Mouse (Mus musculus): ENCODE results near the gene Cplx2. TPM values are rescaled to one million over a fixed set of nuclear protein-coding genes. Genes with fewer than 3 reads are reported as not detected.

The Cplx2 gene
- polyA plus RNA-seq, 2 experiments, result 5.5 to 10.9 TPM

GRCm38 (mm10) chr13:54426781-54427655, 55.9 kb downstream of the Cplx2 start:
- TF ChIP-seq POLR2A (IDR thresholded peaks at IDR 0.05; ENCODE audit: borderline replicate concordance, extremely low read depth, insufficient read depth, insufficient read length), result no peak
- 80% methylated on average over 10 of the region's 10 CpGs for WGBS
- ATAC-seq (ENCODE audit: low FRiP score, low read depth) (no peak), DNase-seq (ENCODE audit: low spot score) (no peak)
- no peaks in the 10 kb centered on the region for H3K9me3 ChIP-seq (ENCODE audit: control insufficient read depth, low read length)
- no peaks in the 10 kb centered on the region for H3K36me3 ChIP-seq (ENCODE audit: control insufficient read depth, insufficient read depth, low read length)
- H3K4me1 ChIP-seq (ENCODE audit: control insufficient read depth, insufficient read depth, low read length), result peaks cover 6% of the 10 kb centered on the region; the same call in 1 of the 2 replicates
- H3K4me2 ChIP-seq (replicated peaks; ENCODE audit: low read depth, low read length, severe bottlenecking), result no peak overlapping the region
- H3K4me3 ChIP-seq (replicated peaks; ENCODE audit: low read length), result no peak overlapping the region
- no peak overlapping the region for H3K9ac ChIP-seq (ENCODE audit: low read depth, low read length, severe bottlenecking)
- no peak overlapping the region for H3K27ac ChIP-seq (replicated peaks; ENCODE audit: low read depth, low read length)
- no peaks in the 10 kb centered on the region for H3K27me3 ChIP-seq (ENCODE audit: control insufficient read depth, insufficient read depth, low read length)

- Histone ChIP-seq H3K27me3 (ENCODE audit: control insufficient read depth, insufficient read depth, low read length) (no peaks in the 10 kb centered on the region), H3K4me1 (ENCODE audit: control insufficient read depth, insufficient read depth, low read length) (peaks cover 6% of the 10 kb centered on the region; the same call in 1 of the 2 replicates), H3K4me3 (replicated peaks; ENCODE audit: low read length) (no peak overlapping the region), H3K9ac (ENCODE audit: low read depth, low read length, severe bottlenecking) (no peak overlapping the region), H3K36me3 (ENCODE audit: control insufficient read depth, insufficient read depth, low read length) (no peaks in the 10 kb centered on the region), H3K27ac (replicated peaks; ENCODE audit: low read depth, low read length) (no peak overlapping the region), H3K4me2 (replicated peaks; ENCODE audit: low read depth, low read length, severe bottlenecking) (no peak overlapping the region), H3K9me3 (ENCODE audit: control insufficient read depth, low read length) (no peaks in the 10 kb centered on the region)
- 76% methylated on average over 3 of the region's 3 CpGs for WGBS
- DNase-seq (ENCODE audit: low spot score) (no peak), ATAC-seq (ENCODE audit: low FRiP score, low read depth) (no peak)
- no peak for TF ChIP-seq POLR2A (IDR thresholded peaks at IDR 0.05; ENCODE audit: borderline replicate concordance, extremely low read depth, insufficient read depth, insufficient read length)
Measured at GRCm38 (mm10) chr13:54428771-54429170, 57.6 kb downstream of the Cplx2 start.

- no peaks in the 10 kb centered on the region for H3K9me3 ChIP-seq (ENCODE audit: control insufficient read depth, low read length)
- no peak overlapping the region for H3K4me3 ChIP-seq (replicated peaks; ENCODE audit: low read length)
- DNase-seq (ENCODE audit: low spot score), result no peak
- WGBS, result 28% methylated on average over 2 of the region's 2 CpGs
- TF ChIP-seq POLR2A (IDR thresholded peaks at IDR 0.05; ENCODE audit: borderline replicate concordance, extremely low read depth, insufficient read depth, insufficient read length), result no peak
- no peaks in the 10 kb centered on the region for H3K27me3 ChIP-seq (ENCODE audit: control insufficient read depth, insufficient read depth, low read length)
- peaks cover 5% of the 10 kb centered on the region; the same call in 1 of the 2 replicates for H3K4me1 ChIP-seq (ENCODE audit: control insufficient read depth, insufficient read depth, low read length)
- H3K4me2 ChIP-seq (replicated peaks; ENCODE audit: low read depth, low read length, severe bottlenecking), result no peak overlapping the region
- H3K36me3 ChIP-seq (ENCODE audit: control insufficient read depth, insufficient read depth, low read length), result no peaks in the 10 kb centered on the region
- no peak overlapping the region for H3K9ac ChIP-seq (ENCODE audit: low read depth, low read length, severe bottlenecking)
- ATAC-seq (ENCODE audit: low FRiP score, low read depth), result no peak
- no peak overlapping the region for H3K27ac ChIP-seq (replicated peaks; ENCODE audit: low read depth, low read length)
Measured at GRCm38 (mm10) chr13:54430051-54430450, 58.9 kb downstream of the Cplx2 start.

- ATAC-seq (ENCODE audit: low FRiP score, low read depth), result no peak
- H3K4me3 ChIP-seq (replicated peaks; ENCODE audit: low read length), result no peak overlapping the region
- H3K36me3 ChIP-seq (ENCODE audit: control insufficient read depth, insufficient read depth, low read length), result no peaks in the 10 kb centered on the region
- no peak for DNase-seq (ENCODE audit: low spot score)
- no peaks in the 10 kb centered on the region for H3K4me1 ChIP-seq (ENCODE audit: control insufficient read depth, insufficient read depth, low read length)
- TF ChIP-seq POLR2A (IDR thresholded peaks at IDR 0.05; ENCODE audit: borderline replicate concordance, extremely low read depth, insufficient read depth, insufficient read length), result no peak
- H3K4me2 ChIP-seq (replicated peaks; ENCODE audit: low read depth, low read length, severe bottlenecking), result no peak overlapping the region
- H3K9ac ChIP-seq (ENCODE audit: low read depth, low read length, severe bottlenecking), result no peak overlapping the region
- H3K27me3 ChIP-seq (ENCODE audit: control insufficient read depth, insufficient read depth, low read length), result no peaks in the 10 kb centered on the region
- H3K9me3 ChIP-seq (ENCODE audit: control insufficient read depth, low read length), result no peaks in the 10 kb centered on the region
- 80% methylated on average over 9 of the region's 9 CpGs for WGBS
- H3K27ac ChIP-seq (replicated peaks; ENCODE audit: low read depth, low read length), result no peak overlapping the region
Measured at GRCm38 (mm10) chr13:54431161-54431560, 60.0 kb downstream of the Cplx2 start.

Other genes starting within 250 kb of the Cplx2 start
- gene Hrh2, start 179.2 kb upstream of the Cplx2 start, polyA plus RNA-seq (2012; rRNA removed), result 0.13 and 0.14 TPM in 2 replicates
- gene Hrh2, start 179.2 kb upstream of the Cplx2 start, polyA plus RNA-seq (2014; fragmentation: Nextera tagmentation; extraction: Ambion mirVana), result 0.10 TPM in 1 of 2 replicates, not detected in the other
- 48.4 and 48.9 TPM in 2 replicates for gene Thoc3, start 97.5 kb downstream of the Cplx2 start, polyA plus RNA-seq (2012; rRNA removed)
- 118 and 122 TPM in 2 replicates for gene Thoc3, start 97.5 kb downstream of the Cplx2 start, polyA plus RNA-seq (2014; fragmentation: Nextera tagmentation; extraction: Ambion mirVana)
- 21.0 and 25.0 TPM in 2 replicates for gene Simc1, start 132.4 kb downstream of the Cplx2 start, polyA plus RNA-seq (2012; rRNA removed)
- gene Simc1, start 132.4 kb downstream of the Cplx2 start, polyA plus RNA-seq (2014; fragmentation: Nextera tagmentation; extraction: Ambion mirVana), result 13.8 and 14.8 TPM in 2 replicates
- 84.6 and 93.8 TPM in 2 replicates for gene 4833439L19Rik, start 194.1 kb downstream of the Cplx2 start, polyA plus RNA-seq (2012; rRNA removed)
- gene 4833439L19Rik, start 194.1 kb downstream of the Cplx2 start, polyA plus RNA-seq (2014; fragmentation: Nextera tagmentation; extraction: Ambion mirVana), result 125 and 139 TPM in 2 replicates
- gene Arl10, start 203.7 kb downstream of the Cplx2 start, polyA plus RNA-seq (2012; rRNA removed), result 33.4 and 36.7 TPM in 2 replicates
- 22.1 and 27.4 TPM in 2 replicates for gene Arl10, start 203.7 kb downstream of the Cplx2 start, polyA plus RNA-seq (2014; fragmentation: Nextera tagmentation; extraction: Ambion mirVana)
- 38.6 and 61.9 TPM in 2 replicates for gene Nop16, start 218.7 kb downstream of the Cplx2 start, polyA plus RNA-seq (2012; rRNA removed)
- gene Nop16, start 218.7 kb downstream of the Cplx2 start, polyA plus RNA-seq (2014; fragmentation: Nextera tagmentation; extraction: Ambion mirVana), result 53.5 and 53.7 TPM in 2 replicates
- gene Higd2a, start 218.9 kb downstream of the Cplx2 start, polyA plus RNA-seq (2012; rRNA removed), result 116 and 135 TPM in 2 replicates
- 174 and 188 TPM in 2 replicates for gene Higd2a, start 218.9 kb downstream of the Cplx2 start, polyA plus RNA-seq (2014; fragmentation: Nextera tagmentation; extraction: Ambion mirVana)
- gene Cltb, start 240.0 kb downstream of the Cplx2 start, polyA plus RNA-seq (2012; rRNA removed), result 23.7 and 26.5 TPM in 2 replicates
- 44.2 and 45.5 TPM in 2 replicates for gene Cltb, start 240.0 kb downstream of the Cplx2 start, polyA plus RNA-seq (2014; fragmentation: Nextera tagmentation; extraction: Ambion mirVana)

Measured in limb, embryonic 14.5 days (tissue).